Mouse (Mus musculus): ENCODE measurements at regions not wholly inside any gene's neighbourhood (a gene's known extent, or its start where the extent isn't known, plus 50 kb on each side); places are given as distances from the start of the nearest gene placed in this dataset.

DNA sequence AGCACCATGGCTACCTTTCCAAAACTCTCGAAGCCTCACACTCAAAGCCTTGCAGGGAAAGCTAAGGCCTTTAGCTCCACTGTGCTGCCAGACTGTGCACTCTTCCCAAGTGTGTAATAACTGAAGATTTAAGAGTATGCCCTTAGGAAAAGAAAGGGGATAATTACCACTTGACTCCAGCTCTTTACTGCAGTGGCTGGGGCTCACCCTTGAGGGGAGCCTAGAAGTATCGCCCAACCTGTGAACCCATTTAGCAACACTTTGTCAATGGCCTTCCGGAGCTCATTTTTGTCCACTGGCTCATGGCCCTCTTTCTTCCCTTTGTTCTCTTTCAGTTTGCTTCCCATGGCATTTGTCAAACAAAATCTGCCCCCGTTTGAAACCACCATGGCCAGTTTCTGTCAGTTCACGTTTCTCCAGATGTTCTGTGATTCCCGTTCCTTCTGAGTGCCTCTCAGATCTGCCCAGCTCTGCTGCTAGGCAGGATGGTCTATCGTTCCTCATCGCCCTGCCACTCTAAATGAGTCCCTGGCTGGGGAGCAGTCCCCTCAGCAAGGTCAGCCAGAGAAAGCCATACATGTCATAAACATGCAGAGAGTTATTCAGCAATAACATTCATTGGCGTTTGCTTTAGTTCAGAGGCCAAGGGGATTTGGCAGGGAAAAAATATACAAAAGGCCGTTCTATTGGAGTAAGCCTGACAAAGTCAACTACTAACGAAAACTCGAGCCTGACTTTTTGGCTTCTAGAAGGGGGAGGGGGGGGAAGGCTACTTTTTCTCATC, 80.9 kb upstream of the Nckap5 start:
- no peak for TF ChIP-seq POLR2A (IDR thresholded peaks at IDR 0.05; ENCODE audit: borderline replicate concordance, low read depth, low read length)
- TF ChIP-seq CTCF (IDR thresholded peaks at IDR 0.05; ENCODE audit: low read depth, low read length): no peak
